Mouse (Mus musculus) urinary bladder, postnatal 36 days (tissue): ENCODE measurements around the gene Slc26a3.

Source experiments
- DNase-seq, 2 experiments: peaks; one replicate each; pipeline ENCODE4 v3.0.0; 2022; ENCODE audit warnings: low spot score in 2 of 2, mixed read lengths in 1 of 2

The Slc26a3 gene

DNA sequence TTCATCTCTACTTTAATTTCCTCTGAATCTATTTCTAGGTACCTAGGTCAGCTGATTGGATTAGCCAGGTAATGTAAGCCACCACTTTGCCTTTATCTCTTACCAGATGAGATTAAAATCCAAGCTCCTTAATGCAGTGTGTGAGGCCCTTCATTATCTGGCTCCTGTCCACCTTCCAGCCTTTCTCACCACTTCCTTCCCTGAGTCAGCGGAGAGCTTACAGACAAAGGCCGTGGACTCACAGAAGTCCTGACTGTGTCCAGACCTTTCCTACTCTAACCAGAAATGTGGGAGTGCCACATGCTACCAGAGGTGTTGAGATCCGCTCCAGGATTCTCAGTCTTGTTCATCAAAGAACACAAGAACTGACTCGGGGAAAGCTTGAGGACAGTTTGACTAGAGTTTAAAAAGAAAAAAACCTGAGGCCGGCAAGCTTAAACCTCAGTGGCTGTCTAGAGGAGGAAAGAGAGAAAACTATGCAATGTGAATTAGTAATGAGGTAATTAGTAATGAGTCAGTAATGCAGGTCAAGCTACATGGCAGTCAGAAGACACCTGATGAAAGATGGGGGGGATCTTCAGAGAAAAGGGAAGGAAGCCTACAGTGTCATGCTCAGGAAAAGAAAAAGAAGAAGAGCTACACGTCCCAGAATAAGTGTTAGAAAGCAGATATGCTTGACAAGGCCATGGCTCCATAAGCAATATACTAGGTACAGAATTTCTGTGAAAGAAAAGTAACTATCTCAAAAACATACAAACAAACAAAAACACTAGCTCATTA is 123.2 kb downstream of the Slc26a3 start:
- DNase-seq: no peak

DNA sequence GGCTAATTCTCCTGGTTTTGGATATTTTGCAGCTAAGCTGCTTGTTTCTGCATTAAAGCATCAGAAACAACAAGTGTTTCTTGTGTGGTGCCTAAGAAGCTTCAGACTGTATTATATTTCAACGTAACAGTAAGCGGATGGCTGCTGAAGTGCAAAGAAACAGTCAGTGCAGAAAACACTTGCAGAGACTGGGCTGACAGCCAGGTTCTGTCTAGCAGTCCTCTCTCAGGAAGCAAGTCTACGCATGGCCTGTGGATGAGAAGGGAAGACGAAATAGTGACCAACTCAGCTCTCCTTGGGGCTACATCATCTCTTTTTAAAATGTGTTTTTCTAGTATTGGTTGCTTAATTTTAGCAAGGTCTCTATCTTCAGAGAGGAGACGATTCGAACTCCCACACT is 129.4 kb downstream of the Slc26a3 start:
- no peak for DNase-seq

DNA sequence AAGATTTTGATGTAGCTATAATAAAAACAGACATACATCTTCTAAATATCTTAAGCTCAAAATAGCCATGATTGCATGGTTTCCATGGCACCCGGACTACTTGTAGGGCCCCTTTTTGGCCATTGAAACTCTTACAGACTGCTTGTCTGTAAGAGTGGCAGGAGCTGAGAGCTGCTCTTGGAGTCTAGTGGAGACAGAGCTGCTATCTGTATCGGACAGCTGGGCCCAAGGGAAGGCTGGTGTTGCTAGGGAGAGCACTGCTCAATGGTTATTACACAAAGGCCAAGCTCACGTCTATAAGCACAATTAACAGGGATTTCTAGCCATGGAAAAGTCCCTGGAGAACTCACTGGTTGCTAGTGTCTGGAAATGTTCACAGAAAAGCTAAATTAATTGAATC is 130.7 kb downstream of the Slc26a3 start:
- no peak for DNase-seq
